ENCODE assay signal across 24 mouse cellular contexts in genomic region chr11:48417615-48418014, GRCm38 (mm10).
DNase-seq lines count a peak whose midpoint lies in the region; ATAC-seq and TF ChIP-seq lines count a peak whose summit lies in the region.
"Had no signal": no experiment of that assay in that cellular context is flagged by ENCODE, and none has a peak within 500 bp of the region (broad histone marks: within the 10 kb centered on the region; RNA-seq: fewer than 3 reads in every experiment).

No protein-coding gene starts in this region.

- H3K4me3 ChIP-seq in forebrain, embryonic 14.5 days (ENCODE audit: low read depth, low read length): no peak overlapping the region
- H3K4me3 ChIP-seq in forebrain, embryonic 10.5 days: no peak overlapping the region
- no peak overlapping the region for H3K4me3 ChIP-seq in hindbrain, postnatal 0 days (ENCODE audit: low read length)
- H3K4me3 ChIP-seq in hindbrain, embryonic 14.5 days (replicated peaks; ENCODE audit: low read length): no peak overlapping the region
- H3K4me3 ChIP-seq: embryonic facial prominence, embryonic 12.5 days; embryonic facial prominence, embryonic 15.5 days; heart, adult 2 months; heart, embryonic 10.5 days; heart, embryonic 13.5 days; hindbrain, embryonic 15.5 days; intestine, embryonic 15.5 days had no signal

- ATAC-seq in forebrain, embryonic 14.5 days: peak; percentile 67
- ATAC-seq in hindbrain, postnatal 0 days: no peak
- ATAC-seq in hindbrain, embryonic 14.5 days (ENCODE audit: low FRiP score): no peak
- ATAC-seq: CD4-positive, CD25-positive, alpha-beta regulatory T cell, adult 4 months; intestine, embryonic 15.5 days had no signal

- no peaks in the 10 kb centered on the region for H3K36me3 ChIP-seq in forebrain, embryonic 14.5 days (ENCODE audit: control insufficient read depth, insufficient read depth, low read length)
- H3K36me3 ChIP-seq in forebrain, embryonic 10.5 days (replicated peaks): no peaks in the 10 kb centered on the region
- H3K36me3 ChIP-seq in hindbrain, postnatal 0 days (ENCODE audit: insufficient read depth, low read length): no peaks in the 10 kb centered on the region
- H3K36me3 ChIP-seq in hindbrain, embryonic 14.5 days (replicated peaks; ENCODE audit: control insufficient read depth, insufficient read depth): no peaks in the 10 kb centered on the region
- H3K36me3 ChIP-seq: embryonic facial prominence, embryonic 12.5 days; embryonic facial prominence, embryonic 15.5 days; heart, embryonic 10.5 days; heart, embryonic 13.5 days; hindbrain, embryonic 15.5 days; intestine, embryonic 15.5 days had no signal

- no peaks in the 10 kb centered on the region for H3K9me3 ChIP-seq in forebrain, embryonic 14.5 days (replicated peaks; ENCODE audit: control insufficient read depth, low read length)
- H3K9me3 ChIP-seq in forebrain, embryonic 10.5 days: no peaks in the 10 kb centered on the region
- H3K9me3 ChIP-seq in hindbrain, postnatal 0 days (ENCODE audit: low read length): no peaks in the 10 kb centered on the region
- H3K9me3 ChIP-seq in hindbrain, embryonic 14.5 days (ENCODE audit: control insufficient read depth, low read length): no peaks in the 10 kb centered on the region
- H3K9me3 ChIP-seq: embryonic facial prominence, embryonic 12.5 days; embryonic facial prominence, embryonic 15.5 days; heart, embryonic 10.5 days; heart, embryonic 13.5 days; hindbrain, embryonic 15.5 days; intestine, embryonic 15.5 days had no signal

- no peaks in the 10 kb centered on the region; the same call in 1 of the 2 replicates for H3K4me1 ChIP-seq in forebrain, embryonic 14.5 days (ENCODE audit: control insufficient read depth, insufficient read depth, low read length)
- H3K4me1 ChIP-seq in forebrain, embryonic 10.5 days: peaks cover 3% of the 10 kb centered on the region; the same call in 1 of the 2 replicates
- no peaks in the 10 kb centered on the region for H3K4me1 ChIP-seq in hindbrain, postnatal 0 days (ENCODE audit: insufficient read depth, low read length)
- H3K4me1 ChIP-seq in hindbrain, embryonic 14.5 days (replicated peaks; ENCODE audit: control insufficient read depth, insufficient read depth, low read length): no peaks in the 10 kb centered on the region
- H3K4me1 ChIP-seq: embryonic facial prominence, embryonic 12.5 days; embryonic facial prominence, embryonic 15.5 days; hindbrain, embryonic 15.5 days; intestine, embryonic 15.5 days had no signal

- no peak overlapping the region for H3K9ac ChIP-seq in forebrain, embryonic 14.5 days (ENCODE audit: low read length)
- H3K9ac ChIP-seq in hindbrain, postnatal 0 days (replicated peaks; ENCODE audit: low read length): no peak overlapping the region
- H3K9ac ChIP-seq in hindbrain, embryonic 14.5 days: no peak overlapping the region
- H3K9ac ChIP-seq: embryonic facial prominence, embryonic 12.5 days; embryonic facial prominence, embryonic 15.5 days; heart, embryonic 13.5 days; hindbrain, embryonic 15.5 days; intestine, embryonic 15.5 days had no signal

- peak; percentile 34 for DNase-seq in forebrain, embryonic 14.5 days (ENCODE audit: low spot score)
- DNase-seq in forebrain, embryonic 10.5 days (ENCODE audit: extremely low spot score, low spot score): no peak
- peak; percentile 10 for DNase-seq in hindbrain, postnatal 0 days (ENCODE audit: low spot score)
- DNase-seq in hindbrain, embryonic 14.5 days (ENCODE audit: low spot score): no peak
- DNase-seq in brain, embryonic 14.5 days (ENCODE audit: low read depth): peak; percentile 54
- DNase-seq in thymus, postnatal 10 days (ENCODE audit: low spot score in 2 of 2): no peak
- DNase-seq: adrenal gland, adult 2 months; adrenal gland, postnatal 14 days; cerebellum, adult 11-12 months; cerebellum, adult 8-10 months; cerebellum, postnatal 25 days; gastrocnemius, postnatal 10 days; gastrocnemius, postnatal 36 days; heart, adult 2 months; heart, postnatal 14 days; heart, postnatal 4 days; kidney, adult 11 months had no signal

- no peaks in the 10 kb centered on the region for H3K27me3 ChIP-seq in forebrain, embryonic 14.5 days (replicated peaks; ENCODE audit: control insufficient read depth, insufficient read depth, low read length)
- no peaks in the 10 kb centered on the region for H3K27me3 ChIP-seq in forebrain, embryonic 10.5 days (ENCODE audit: poor library complexity, severe bottlenecking)
- no peaks in the 10 kb centered on the region for H3K27me3 ChIP-seq in hindbrain, postnatal 0 days (ENCODE audit: insufficient read depth, low read length)
- H3K27me3 ChIP-seq in hindbrain, embryonic 14.5 days (ENCODE audit: control insufficient read depth, insufficient read depth, low read length): no peaks in the 10 kb centered on the region
- H3K27me3 ChIP-seq: embryonic facial prominence, embryonic 12.5 days; embryonic facial prominence, embryonic 15.5 days; heart, embryonic 13.5 days; hindbrain, embryonic 15.5 days; intestine, embryonic 15.5 days had no signal

- no peak for TF ChIP-seq POLR2A in brain, embryonic 14.5 days (IDR thresholded peaks at IDR 0.05; ENCODE audit: borderline replicate concordance, extremely low read depth, insufficient read depth, insufficient read length, poor library complexity, severe bottlenecking)

- no peak for TF ChIP-seq CTCF in hindbrain, postnatal 0 days (IDR thresholded peaks at IDR 0.05; ENCODE audit: low read depth)
- TF ChIP-seq CTCF in brain, embryonic 14.5 days (IDR thresholded peaks at IDR 0.05; ENCODE audit: borderline replicate concordance, extremely low read depth, insufficient read depth, insufficient read length): no peak

- H3K4me2 ChIP-seq in forebrain, embryonic 14.5 days (ENCODE audit: low read length): no peak overlapping the region
- H3K4me2 ChIP-seq in hindbrain, postnatal 0 days (ENCODE audit: low read depth, low read length): no peak overlapping the region
- H3K4me2 ChIP-seq in hindbrain, embryonic 14.5 days (replicated peaks): no peak overlapping the region
- H3K4me2 ChIP-seq: embryonic facial prominence, embryonic 12.5 days; embryonic facial prominence, embryonic 15.5 days; heart, embryonic 13.5 days; hindbrain, embryonic 15.5 days; intestine, embryonic 15.5 days had no signal

- 51% methylated on average over 2 of the region's 2 CpGs for whole genome bisulfite sequencing in forebrain, embryonic 14.5 days
- 72% methylated on average over 2 of the region's 2 CpGs for WGBS in forebrain, embryonic 10.5 days
- 43% methylated on average over 2 of the region's 2 CpGs for WGBS in hindbrain, postnatal 0 days
- WGBS in hindbrain, embryonic 14.5 days: 69% methylated on average over 2 of the region's 2 CpGs

- no peak overlapping the region for H3K27ac ChIP-seq in forebrain, embryonic 14.5 days (ENCODE audit: low read depth, low read length)
- no peak overlapping the region for H3K27ac ChIP-seq in forebrain, embryonic 10.5 days
- no peak overlapping the region for H3K27ac ChIP-seq in hindbrain, postnatal 0 days
- H3K27ac ChIP-seq in hindbrain, embryonic 14.5 days: no peak overlapping the region
- H3K27ac ChIP-seq: embryonic facial prominence, embryonic 12.5 days; embryonic facial prominence, embryonic 15.5 days; heart, adult 2 months; heart, embryonic 10.5 days; heart, embryonic 13.5 days; hindbrain, embryonic 15.5 days; intestine, embryonic 15.5 days had no signal

Comparison
In these comparisons a context has a peak if more than half of its experiments do, and no peak if none do; other contexts are left out.
1. DNase-seq: peak in forebrain, embryonic 14.5 days (single experiment), hindbrain, postnatal 0 days (single experiment) and brain, embryonic 14.5 days (single experiment); none in forebrain, embryonic 10.5 days (single experiment), hindbrain, embryonic 14.5 days (single experiment) and thymus, postnatal 10 days (0 of 2).